Mouse (Mus musculus): Measurements from ENCODE around the gene Cdc27. TPM values are rescaled to one million over a fixed set of nuclear protein-coding genes. Genes with fewer than 3 reads are reported as not detected.

Cdc27 gene
- total and polyA plus RNA-seq, 3 experiments, result 4.6 to 24.6 (median 23.2) TPM

DNA sequence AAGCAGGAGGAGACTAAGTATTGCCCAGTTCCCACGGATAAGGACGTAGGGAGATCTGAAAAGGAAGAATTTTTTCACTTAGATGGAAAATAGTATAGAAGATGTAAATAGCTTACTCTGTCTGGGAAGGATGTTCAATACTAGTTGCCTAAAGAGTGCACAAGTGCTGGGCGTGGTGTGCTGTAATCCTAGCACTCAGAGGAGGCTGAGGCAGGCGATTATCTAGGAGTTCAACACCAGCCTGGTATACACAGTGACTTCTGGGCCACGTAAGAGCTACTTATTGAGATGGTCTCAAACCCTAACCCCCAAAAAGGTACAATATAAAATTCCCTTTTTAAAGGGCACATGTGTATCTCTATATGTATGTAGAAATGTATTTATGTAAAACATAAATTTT is 82.7 kb downstream of the Cdc27 start:
- 82% methylated on average over 5 of the region's 5 CpGs for WGBS
- H3K4me3 ChIP-seq, result no peak overlapping the region
- H3K9ac ChIP-seq (ENCODE audit: low read depth, low read length), result no peak overlapping the region
- H3K27ac ChIP-seq, result no peak overlapping the region
- H3K4me1 ChIP-seq (ENCODE audit: control insufficient read depth, insufficient read depth, low read length), result peaks cover 1% of the 10 kb centered on the region
- no peak for TF ChIP-seq EP300 (IDR thresholded peaks at IDR 0.05; ENCODE audit: insufficient read depth, low read depth, low read length)
- TF ChIP-seq CTCF (IDR thresholded peaks at IDR 0.05), result no peak
- no peak for TF ChIP-seq POLR2A (IDR thresholded peaks at IDR 0.05; ENCODE audit: insufficient read depth, low read depth, low read length)
- H3K27me3 ChIP-seq (ENCODE audit: control insufficient read depth, insufficient read depth, low read length), result no peaks in the 10 kb centered on the region
- DNase-seq, result no peak
- peaks cover 3% of the 10 kb centered on the region; the same call in 1 of the 2 replicates for H3K79me2 ChIP-seq (replicated peaks; ENCODE audit: control insufficient read depth, insufficient read depth, low read length)
- no peaks in the 10 kb centered on the region; the same call in 1 of the 2 replicates for H3K36me3 ChIP-seq (ENCODE audit: control insufficient read depth, insufficient read depth, low read length)
- intact Hi-C loops (cut with DNase I), result no loop called here

DNA sequence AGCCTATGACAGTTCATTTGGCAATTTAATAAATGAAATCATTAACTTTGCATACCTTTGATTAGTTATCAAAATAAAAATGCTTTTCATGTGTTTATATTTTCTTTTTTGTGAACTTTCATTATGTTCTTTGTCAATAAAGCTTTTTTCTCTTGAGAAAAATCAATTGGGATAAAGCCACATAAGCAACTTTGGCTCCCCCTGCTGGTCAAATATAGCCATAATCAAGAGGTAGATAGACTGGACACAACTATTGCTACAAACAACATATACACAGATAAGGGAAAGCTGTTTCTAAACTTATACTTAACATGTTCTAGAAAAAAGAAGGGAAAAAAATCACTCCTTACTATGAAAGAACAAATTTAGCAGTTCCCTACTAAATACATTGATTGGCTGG is 88.9 kb downstream of the Cdc27 start:
- H3K4me1 ChIP-seq (ENCODE audit: control insufficient read depth, insufficient read depth, low read length), result no peaks in the 10 kb centered on the region
- H3K27me3 ChIP-seq (ENCODE audit: control insufficient read depth, insufficient read depth, low read length), result no peaks in the 10 kb centered on the region
- no peak overlapping the region for H3K27ac ChIP-seq
- TF ChIP-seq POLR2A (IDR thresholded peaks at IDR 0.05; ENCODE audit: insufficient read depth, low read depth, low read length) (no peak), CTCF (IDR thresholded peaks at IDR 0.05) (peak; percentile 95), EP300 (IDR thresholded peaks at IDR 0.05; ENCODE audit: insufficient read depth, low read depth, low read length) (no peak)
- H3K36me3 ChIP-seq (ENCODE audit: control insufficient read depth, insufficient read depth, low read length), result no peaks in the 10 kb centered on the region
- H3K9ac ChIP-seq (ENCODE audit: low read depth, low read length), result no peak overlapping the region
- intact Hi-C loops (cut with DNase I), result loop anchor here (1.0 to 2.0 kb wide), 2 partner anchors 115 to 146 kb away; no protein-coding TSS in a partner anchor
- H3K79me2 ChIP-seq (replicated peaks; ENCODE audit: control insufficient read depth, insufficient read depth, low read length), result peaks cover 3% of the 10 kb centered on the region; the same call in 1 of the 2 replicates
- DNase-seq, result peak in 1 of 2 experiments; percentile 20
- no peak overlapping the region for H3K4me3 ChIP-seq

- no peak for DNase-seq
- peaks cover 2% of the 10 kb centered on the region; the same call in 1 of the 2 replicates for H3K4me1 ChIP-seq (ENCODE audit: control insufficient read depth, insufficient read depth, low read length)
- H3K79me2 ChIP-seq (replicated peaks; ENCODE audit: control insufficient read depth, insufficient read depth, low read length), result peaks cover 3% of the 10 kb centered on the region
- H3K27ac ChIP-seq, result no peak overlapping the region
- peaks cover 4% of the 10 kb centered on the region; the same call in 1 of the 2 replicates for H3K36me3 ChIP-seq (ENCODE audit: control insufficient read depth, insufficient read depth, low read length)
- no peaks in the 10 kb centered on the region for H3K27me3 ChIP-seq (ENCODE audit: control insufficient read depth, insufficient read depth, low read length)
- H3K4me3 ChIP-seq, result no peak overlapping the region
- no peak overlapping the region for H3K9ac ChIP-seq (ENCODE audit: low read depth, low read length)
- WGBS, result 95% methylated on average over 2 of the region's 2 CpGs
- TF ChIP-seq CTCF (IDR thresholded peaks at IDR 0.05) (no peak), EP300 (IDR thresholded peaks at IDR 0.05; ENCODE audit: insufficient read depth, low read depth, low read length) (no peak), POLR2A (IDR thresholded peaks at IDR 0.05; ENCODE audit: insufficient read depth, low read depth, low read length) (no peak)
- intact Hi-C loops (cut with DNase I), result loop anchor here (2.0 kb wide), 1 partner anchor 113 kb away; no protein-coding TSS in a partner anchor
These were observed 90.7 kb downstream of the Cdc27 start for GRCm38 (mm10) chr11:104459671-104460070.

- Histone ChIP-seq H3K4me3 (no peak overlapping the region), H3K4me1 (ENCODE audit: control insufficient read depth, insufficient read depth, low read length) (peaks cover 2% of the 10 kb centered on the region; the same call in 1 of the 2 replicates), H3K9ac (ENCODE audit: low read depth, low read length) (no peak overlapping the region), H3K79me2 (replicated peaks; ENCODE audit: control insufficient read depth, insufficient read depth, low read length) (peaks cover 3% of the 10 kb centered on the region), H3K27ac (no peak overlapping the region), H3K27me3 (ENCODE audit: control insufficient read depth, insufficient read depth, low read length) (no peaks in the 10 kb centered on the region), H3K36me3 (ENCODE audit: control insufficient read depth, insufficient read depth, low read length) (peaks cover 4% of the 10 kb centered on the region; the same call in 1 of the 2 replicates)
- TF ChIP-seq CTCF (IDR thresholded peaks at IDR 0.05) (peak; percentile 53), POLR2A (IDR thresholded peaks at IDR 0.05; ENCODE audit: insufficient read depth, low read depth, low read length) (no peak)
- intact Hi-C loops (cut with DNase I), result no loop called here
- WGBS, result 76% methylated on average over 2 of the region's 2 CpGs
- DNase-seq, result no peak
These were observed 91.9 kb downstream of the Cdc27 start for GRCm38 (mm10) chr11:104458507-104458906.

Other genes with a start within 250 kb of the Cdc27 start
- 10 to 100 TPM; 26.8 to 27.1 TPM for gene Kansl1, start 81.8 kb downstream of the Cdc27 start, total RNA-seq (2021)
- 30.1 and 39.5 TPM in 2 replicates for gene Kansl1, start 81.8 kb downstream of the Cdc27 start, polyA plus RNA-seq (2012; rRNA removed)
- 100 to 1,000 TPM; 484 to 619 TPM for gene Myl4, start within 50 bp of the Cdc27 start, total RNA-seq (2021)
- 1,288 and 1,402 TPM in 2 replicates for gene Myl4, start within 50 bp of the Cdc27 start, polyA plus RNA-seq (2012; rRNA removed)
- 1 to 10 TPM; 2.3 to 8.1 TPM for gene Itgb3, start 57.4 kb upstream of the Cdc27 start, total RNA-seq (2021)
- gene Itgb3, start 57.4 kb upstream of the Cdc27 start, polyA plus RNA-seq (2012; rRNA removed), result 2.7 and 3.6 TPM in 2 replicates
- gene Gm11639, start 135.1 kb upstream of the Cdc27 start, total RNA-seq (2021), result under 1 TPM; 0.02 to 0.05 TPM
- not detected in 2 replicates for gene Gm11639, start 135.1 kb upstream of the Cdc27 start, polyA plus RNA-seq (2012; rRNA removed)